Mouse (Mus musculus) olfactory bulb, adult 2 months (tissue): ENCODE measurements around the gene Dusp10.

ENCODE experiments used
- CTCF ChIP-seq: fragments of 200-500 bp; IDR thresholded peaks from 2 replicates; pipeline ENCODE4 v1.5.1; 2012; ENCODE audit warnings: low read depth, mild to moderate bottlenecking, low read length, moderate library complexity; ENCODE audit not compliant: insufficient read depth
- POLR2A ChIP-seq: fragments of 200-500 bp; IDR thresholded peaks from 2 replicates; pipeline ENCODE4 v1.6.1; 2012; ENCODE audit warnings: mild to moderate bottlenecking, low read depth, low read length, moderate library complexity; ENCODE audit not compliant: insufficient read depth

- TF ChIP-seq CTCF (no peak), POLR2A (no peak)
Measured at GRCm38 (mm10) chr1:184117991-184118390, 104.9 kb downstream of the Dusp10 start.
